Mouse (Mus musculus) forebrain, postnatal 0 days (tissue): ENCODE results near the gene Dvl1. TPM values are rescaled to one million over a fixed set of nuclear protein-coding genes. Genes with fewer than 3 reads are reported as not detected.

Source experiments
- ATAC-seq: fragments of 200-750 bp; cut with Nextera tagmentation; 2 replicates; pipeline ENCODE4 v1.8.0; 2017; ENCODE audit warnings: mild to moderate bottlenecking, moderate library complexity
- DNase-seq: peaks from one replicate; pipeline ENCODE4 v3.0.0-alpha.2; 2015
- H3K27ac ChIP-seq: fragments of 300-500 bp; sonication (generic); 2 replicates; pipeline ENCODE4 v1.5.1; 2014; ENCODE audit warnings: low read depth, mild to moderate bottlenecking, antibody characterized with exemption, low read length, moderate library complexity, mixed read lengths
- H3K27me3 ChIP-seq: fragments of 300-500 bp; sonication (generic); 2 replicates; pipeline ENCODE4 v1.6.1; 2014; ENCODE audit warnings: mild to moderate bottlenecking, low read length, mixed read lengths; ENCODE audit not compliant: insufficient read depth
- H3K36me3 ChIP-seq: fragments of 300-500 bp; sonication (generic); 2 replicates; pipeline ENCODE4 v1.6.1; 2014; ENCODE audit warnings: mild to moderate bottlenecking, moderate library complexity; ENCODE audit not compliant: insufficient read depth
- H3K4me1 ChIP-seq: fragments of 300-500 bp; sonication (generic); 2 replicates; pipeline ENCODE4 v1.6.1; 2014; ENCODE audit warnings: antibody characterized with exemption; ENCODE audit not compliant: insufficient read depth
- H3K4me2 ChIP-seq: fragments of 300-500 bp; sonication (generic); 2 replicates; pipeline ENCODE4 v1.6.1; 2014; ENCODE audit warnings: low read depth, mild to moderate bottlenecking, moderate library complexity
- H3K4me3 ChIP-seq: fragments of 300-500 bp; sonication (generic); 2 replicates; pipeline ENCODE4 v1.5.1; 2014; ENCODE audit warnings: low read depth, low read length, mixed read lengths
- H3K9ac ChIP-seq: fragments of 300-500 bp; sonication (generic); 2 replicates; pipeline ENCODE4 v1.6.1; 2014; ENCODE audit warnings: mild to moderate bottlenecking
- H3K9me3 ChIP-seq: fragments of 300-500 bp; sonication (generic); 2 replicates; pipeline ENCODE4 v1.6.1; 2016; ENCODE audit warnings: low read length
- CTCF ChIP-seq: sonication (generic); IDR thresholded peaks from 2 replicates; pipeline ENCODE4 v1.5.1; 2016; ENCODE audit warnings: antibody characterized with exemption, control low read depth, low read depth
- WGBS: fragments of 180-500 bp; shearing (Covaris S2); extraction: QIAGEN DNeasy Blood & Tissue Kit; methylation state at CpG from one replicate; pipeline ENCODE4 v1.1.7; 2014; 5-methylcytosine and 5-hydroxymethylcytosine counted together
- polyA plus RNA-seq: library from polyadenylated mRNA; unstranded; fragments of >200 nt; fragmentation: Nextera tagmentation; extraction: Ambion mirVana; gene quantifications from 2 replicates; pipeline ENCODE4 v1.2.1, GENCODE M21; 2015
- total RNA-seq: library from RNA; depleted of rRNA; stranded (reverse); fragments of >200 nt; gene quantifications from 2 replicates; pipeline ENCODE4 v1.2.3, GENCODE M21; 2014

Dvl1 gene
- total and polyA plus RNA-seq, 2 experiments from 2014 or later = 16.3 to 118 TPM

DNA sequence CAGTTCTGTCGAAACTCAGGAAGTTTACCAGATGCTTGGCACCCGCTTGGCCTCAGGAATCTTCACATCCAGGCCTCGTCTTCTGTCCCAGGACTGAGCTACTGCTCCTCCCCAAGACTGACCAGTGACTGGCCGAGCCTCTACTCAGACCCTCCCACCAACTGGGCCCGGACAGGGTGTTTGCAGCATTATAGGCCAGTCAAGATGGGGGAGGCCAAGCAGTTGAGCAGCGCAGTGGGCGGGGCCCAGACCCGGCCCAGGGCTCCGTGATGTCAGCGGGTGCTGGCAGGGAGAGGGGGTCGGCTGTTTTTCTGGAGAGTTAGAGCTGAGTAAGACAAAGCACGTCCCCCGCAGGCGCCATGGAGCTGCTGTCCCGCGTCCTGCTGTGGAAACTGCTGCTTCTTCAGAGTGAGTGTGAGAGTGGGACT is 7.7 kb upstream of the Dvl1 start, which contains the start of gene Mxra8:
Gene Mxra8, plus strand, starts transcription at position 198 of the 428 bp plus-strand sequence.
- no peaks in the 10 kb centered on the region for H3K27me3 ChIP-seq
- H3K27ac ChIP-seq = peak within 1 kb of the TSS; percentile 40
- H3K9me3 ChIP-seq = no peaks in the 10 kb centered on the region
- H3K9ac ChIP-seq = 0 out of 2 replicates have a peak within 1 kb of the TSS, but pooled peaks have one; percentile 10
- peak; percentile 32 for DNase-seq
- ATAC-seq = peak; percentile 66
- no peaks in the 10 kb centered on the region for H3K4me1 ChIP-seq
- WGBS = 7% methylated on average over 16 of the region's 16 CpGs
- peak within 1 kb of the TSS; percentile 47 for H3K4me2 ChIP-seq
- 0 out of 2 replicates have a peak, but pooled peaks cover 4% of the 10 kb centered on the region for H3K36me3 ChIP-seq
- peak within 1 kb of the TSS; percentile 16; the same call in 1 of the 2 replicates for H3K4me3 ChIP-seq
- no peak for TF ChIP-seq CTCF

DNA sequence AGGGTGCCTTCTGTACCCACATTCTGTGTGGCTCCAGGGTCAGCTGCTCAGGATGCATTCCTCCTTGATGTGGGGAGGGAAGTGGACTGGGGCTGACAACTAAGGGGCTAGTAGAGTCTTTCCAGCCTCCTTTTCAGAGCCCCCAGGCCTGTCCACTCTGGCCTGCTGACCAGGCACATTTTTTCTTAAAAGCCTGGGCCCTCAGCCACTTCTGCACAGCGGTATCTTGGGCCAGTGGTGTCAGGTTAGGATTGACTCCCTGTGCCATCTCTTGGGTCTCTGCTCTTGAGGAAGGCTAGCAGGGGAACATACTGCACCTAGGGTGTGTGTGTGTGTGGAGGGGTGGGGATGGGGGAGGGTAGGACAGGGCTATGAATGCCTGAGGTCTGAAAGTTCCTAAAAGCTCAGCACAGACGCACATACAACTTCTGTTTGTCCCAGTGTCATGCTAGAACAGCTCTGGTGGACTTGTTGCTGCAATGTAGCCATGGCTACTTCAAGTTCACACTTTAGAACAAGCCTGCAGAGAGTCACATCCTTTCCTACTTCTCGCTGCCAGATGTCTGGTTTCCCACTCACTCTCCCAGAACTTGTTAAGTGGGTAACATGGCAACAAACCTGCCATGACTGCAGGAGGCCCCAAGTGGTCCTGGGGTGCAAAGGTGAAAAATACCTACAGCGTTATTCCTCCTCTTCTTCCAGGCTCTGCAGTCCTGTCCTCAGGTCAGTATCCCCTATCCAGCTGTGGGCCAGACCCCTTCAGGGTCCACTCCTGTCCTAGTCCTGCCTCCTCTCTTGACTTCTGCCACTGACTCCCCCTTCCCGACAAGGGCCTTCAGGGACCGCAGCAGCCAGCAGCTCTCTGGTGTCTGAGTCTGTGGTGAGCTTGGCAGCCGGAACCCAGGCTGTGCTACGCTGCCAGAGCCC is 6.9 kb upstream of the Dvl1 start:
- Histone ChIP-seq H3K4me2 (peak overlapping the region; percentile 47), H3K9ac (0 out of 2 replicates have a peak overlapping the region, but pooled peaks have one; percentile 10), H3K4me3 (peak overlapping the region; percentile 16), H3K36me3 (0 out of 2 replicates have a peak, but pooled peaks cover 4% of the 10 kb centered on the region), H3K27ac (peak overlapping the region; percentile 40), H3K27me3 (no peaks in the 10 kb centered on the region), H3K4me1 (no peaks in the 10 kb centered on the region), H3K9me3 (no peaks in the 10 kb centered on the region)
- 10% methylated on average over 8 of the region's 8 CpGs for WGBS
- DNase-seq (no peak), ATAC-seq (0 out of 2 replicates have a peak, but pooled peaks have one; percentile 17)
- TF ChIP-seq CTCF = no peak

GRCm38 (mm10) chr4:155841003-155841454 is 6.2 kb upstream of the Dvl1 start:
- Histone ChIP-seq H3K4me1 (no peaks in the 10 kb centered on the region), H3K36me3 (0 out of 2 replicates have a peak, but pooled peaks cover 4% of the 10 kb centered on the region), H3K4me3 (peak overlapping the region; percentile 16; the same call in 1 of the 2 replicates), H3K9me3 (no peaks in the 10 kb centered on the region), H3K4me2 (peak overlapping the region; percentile 47), H3K27ac (no peak overlapping the region), H3K27me3 (no peaks in the 10 kb centered on the region), H3K9ac (no peak overlapping the region)
- peak; percentile 53 for TF ChIP-seq CTCF
- 1% methylated on average over 30 of the region's 32 CpGs for WGBS
- peak; percentile 57 for ATAC-seq
- peak; percentile 35 for DNase-seq

GRCm38 (mm10) chr4:155841651-155842270 is 5.4 kb upstream of the Dvl1 start:
- H3K9me3 ChIP-seq = no peaks in the 10 kb centered on the region
- 42% methylated on average over 38 of the region's 38 CpGs for WGBS
- H3K27me3 ChIP-seq = no peaks in the 10 kb centered on the region
- H3K27ac ChIP-seq = no peak overlapping the region
- 0 out of 2 replicates have a peak, but pooled peaks cover 4% of the 10 kb centered on the region for H3K36me3 ChIP-seq
- DNase-seq (no peak), ATAC-seq (no peak)
- peaks cover 4% of the 10 kb centered on the region; the same call in 1 of the 2 replicates for H3K4me1 ChIP-seq
- TF ChIP-seq CTCF = no peak
- H3K9ac ChIP-seq = no peak overlapping the region
- no peak overlapping the region for H3K4me2 ChIP-seq
- no peak overlapping the region for H3K4me3 ChIP-seq

DNA sequence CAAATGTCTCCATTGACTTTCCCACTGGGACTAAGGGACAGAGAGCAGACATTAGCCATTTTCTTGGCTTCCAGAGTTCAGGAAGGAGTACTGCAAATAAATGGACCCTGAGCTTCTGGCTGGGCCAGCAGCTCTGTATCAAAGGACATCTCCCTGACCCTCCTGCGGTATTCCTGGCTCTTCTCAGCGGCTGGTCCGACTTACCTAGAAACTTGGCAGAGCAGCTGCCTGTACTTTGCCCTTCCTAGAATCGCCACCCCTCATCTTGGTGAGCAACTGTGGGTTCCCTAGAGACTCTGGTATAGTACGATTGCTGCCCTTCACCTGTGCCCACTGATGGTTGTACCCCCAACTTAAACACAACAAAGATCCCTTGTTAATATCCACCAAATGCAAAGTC is 4.0 kb upstream of the Dvl1 start:
- Histone ChIP-seq H3K36me3 (0 out of 2 replicates have a peak, but pooled peaks cover 4% of the 10 kb centered on the region), H3K9me3 (no peaks in the 10 kb centered on the region), H3K27me3 (no peaks in the 10 kb centered on the region), H3K4me1 (peaks cover 8% of the 10 kb centered on the region), H3K4me2 (no peak overlapping the region), H3K27ac (no peak overlapping the region), H3K9ac (no peak overlapping the region), H3K4me3 (no peak overlapping the region)
- DNase-seq (no peak), ATAC-seq (no peak)
- no peak for TF ChIP-seq CTCF
- 96% methylated on average over 5 of the region's 5 CpGs for WGBS

GRCm38 (mm10) chr4:155847591-155848352 is 570 bp downstream of the Dvl1 start:
- H3K4me2 ChIP-seq = peak overlapping the region; percentile 88
- H3K27ac ChIP-seq = peak overlapping the region; percentile 82
- peak; percentile 41 for DNase-seq
- no peaks in the 10 kb centered on the region for H3K27me3 ChIP-seq
- H3K4me1 ChIP-seq = peaks cover 23% of the 10 kb centered on the region
- 1% methylated on average over 63 of the region's 69 CpGs for WGBS
- H3K36me3 ChIP-seq = no peaks in the 10 kb centered on the region
- no peak; the same call in 1 of the 2 replicates for TF ChIP-seq CTCF
- peak overlapping the region; percentile 92 for H3K9ac ChIP-seq
- ATAC-seq = peak; percentile 19
- no peaks in the 10 kb centered on the region for H3K9me3 ChIP-seq
- peak overlapping the region; percentile 93 for H3K4me3 ChIP-seq
